Mouse (Mus musculus): ENCODE data around the gene Abhd15.

GRCm38 (mm10) chr11:77532202-77532846, 17.4 kb downstream of the Abhd15 start:
- no peak for TF ChIP-seq EP300 (IDR thresholded peaks at IDR 0.05; ENCODE audit: low read depth)
- no peak for TF ChIP-seq CTCF (IDR thresholded peaks at IDR 0.05; ENCODE audit: low read depth)

All from liver, embryonic 14.5 days (tissue).